Mouse (Mus musculus) forelimb bud, embryonic 11.5 days (tissue): ENCODE data around the gene Wif1.

Source experiments
- DNase-seq: peaks from one replicate; pipeline ENCODE4 v3.0.0-alpha.2; 2012; ENCODE audit warnings: low read depth, low spot score

Wif1 gene

DNA sequence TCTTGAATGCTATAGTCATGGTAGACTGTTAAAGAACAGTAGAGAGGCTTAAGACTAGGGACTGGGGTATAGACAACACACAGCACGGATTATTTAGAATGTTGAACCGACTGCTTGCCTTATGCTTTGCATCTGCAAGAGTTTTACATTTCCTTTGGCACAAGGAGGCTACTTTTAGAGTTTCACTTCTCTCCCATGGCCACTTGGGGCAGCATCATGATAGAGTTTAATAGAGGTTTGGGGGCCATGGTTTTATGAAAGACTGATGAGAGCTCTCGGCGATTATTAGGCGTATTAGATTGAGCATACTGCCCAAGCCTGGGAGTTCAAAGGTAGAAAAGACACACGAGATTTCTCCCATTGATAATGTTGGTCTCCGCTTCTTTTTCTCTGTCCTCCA, 37.0 kb downstream of the Wif1 start:
- DNase-seq: no peak

DNA sequence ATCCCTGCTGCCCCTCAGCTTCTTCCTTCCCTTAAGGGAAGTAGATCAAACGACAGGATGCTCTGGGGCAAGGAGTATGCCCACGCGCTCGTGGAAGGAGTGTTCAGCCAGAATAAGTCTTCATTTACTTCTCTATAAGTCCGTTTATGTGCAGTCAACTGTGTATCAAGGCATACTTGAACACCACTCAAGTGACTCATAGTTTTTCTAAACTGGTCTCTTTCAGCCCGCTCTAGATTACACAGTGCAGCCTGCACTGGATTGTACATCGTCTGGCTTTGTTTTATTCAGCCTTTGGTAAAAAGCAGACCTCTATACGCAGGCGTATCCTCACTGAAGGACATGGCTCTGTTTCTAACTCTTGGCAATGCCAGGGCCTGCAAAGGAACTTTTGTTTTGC, 46.7 kb downstream of the Wif1 start:
- DNase-seq: no peak

DNA sequence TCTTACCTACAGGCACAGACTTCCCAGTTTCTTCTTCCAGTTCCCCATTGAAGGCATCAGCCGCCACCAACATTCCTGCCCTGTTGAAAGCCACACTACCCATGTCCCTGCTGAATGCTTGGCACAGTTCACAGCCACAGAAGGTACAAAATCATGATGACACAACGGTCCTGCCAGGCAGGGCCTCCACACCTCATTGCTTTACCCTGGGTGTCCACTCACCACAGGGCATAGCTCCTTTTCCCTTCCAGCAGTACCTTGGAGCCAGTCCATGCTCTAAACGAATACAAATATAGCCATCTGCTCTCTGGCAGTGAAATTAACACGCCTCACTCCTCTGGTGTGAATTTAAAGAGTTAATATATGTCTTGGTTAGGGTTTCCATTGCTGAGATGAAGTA, 49.1 kb downstream of the Wif1 start:
- no peak for DNase-seq

DNA sequence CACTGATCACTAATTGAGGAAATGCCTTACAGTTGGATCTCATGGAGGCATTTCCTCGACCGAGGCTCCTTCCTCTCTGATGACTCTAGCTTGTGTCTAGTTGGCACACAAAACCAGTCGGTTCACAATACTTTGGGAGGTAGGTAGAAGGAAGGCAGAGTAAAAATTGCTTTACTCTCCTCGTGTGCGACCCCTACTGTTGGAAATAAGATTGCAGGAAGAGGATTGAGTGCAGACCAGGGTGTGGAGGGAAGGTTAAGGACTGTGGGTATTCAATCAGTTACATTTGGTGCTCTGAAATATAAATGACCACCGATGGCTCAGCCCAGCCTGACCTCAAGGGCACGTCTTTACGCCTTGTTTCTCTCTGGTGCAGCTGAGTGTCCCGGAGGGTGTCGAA, 49.8 kb downstream of the Wif1 start:
- DNase-seq: no peak

DNA sequence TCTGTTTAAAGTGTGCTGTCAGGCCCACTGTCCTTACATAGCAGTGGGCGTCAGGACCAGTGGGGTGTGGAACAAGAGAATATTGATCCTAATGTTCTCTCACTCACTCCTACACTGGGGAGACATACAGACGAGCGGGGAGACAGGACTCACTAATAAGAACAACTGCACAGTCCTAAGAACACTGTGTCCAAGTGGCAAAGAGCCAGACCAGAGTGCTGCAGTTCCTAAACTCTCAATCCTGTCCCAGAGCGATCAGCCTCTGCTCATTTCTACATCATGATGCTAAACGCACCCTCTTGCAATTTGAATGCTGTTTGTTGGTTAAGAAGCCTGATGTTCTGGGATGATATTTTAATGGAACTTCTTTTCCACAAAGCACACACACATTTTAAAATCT, 54.9 kb downstream of the Wif1 start:
- no peak for DNase-seq

DNA sequence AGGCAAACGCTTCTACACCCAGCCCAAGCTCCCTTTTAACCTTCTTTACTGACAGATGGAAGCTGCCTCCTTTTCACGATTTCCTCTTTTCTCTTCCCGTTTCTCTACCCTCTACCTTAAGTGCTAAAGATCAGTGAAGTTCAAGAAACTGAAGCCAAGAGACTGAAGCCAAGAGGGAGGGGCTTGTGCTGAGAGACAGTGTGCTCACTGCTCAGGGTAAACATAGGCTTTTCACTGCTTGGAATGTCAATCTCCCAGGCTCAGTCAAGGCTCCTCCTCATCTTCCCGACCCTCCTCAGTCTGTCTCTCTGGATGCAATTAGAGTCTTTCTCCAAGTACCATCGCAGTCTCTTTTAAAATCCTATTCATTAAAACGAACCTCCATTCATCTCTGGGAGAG, 55.6 kb downstream of the Wif1 start:
- DNase-seq: no peak

DNA sequence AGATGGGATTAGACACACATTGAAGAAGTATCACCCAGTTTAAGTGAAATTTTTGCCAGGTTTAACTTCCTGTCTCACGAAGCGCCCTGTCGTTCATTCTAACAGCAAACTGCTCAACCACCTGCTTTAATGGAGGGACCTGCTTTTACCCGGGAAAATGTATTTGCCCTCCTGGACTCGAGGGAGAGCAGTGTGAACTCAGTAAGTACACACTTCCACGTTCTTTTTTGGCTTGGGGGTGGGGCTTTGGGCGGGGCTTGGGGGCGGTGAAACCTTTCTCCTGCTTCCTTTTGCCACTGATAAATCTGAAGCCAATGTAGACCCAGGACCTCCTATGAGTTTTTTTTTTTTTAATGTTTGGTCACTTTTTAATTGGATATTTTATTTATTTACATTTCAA, 56.2 kb downstream of the Wif1 start:
- no peak for DNase-seq

DNA sequence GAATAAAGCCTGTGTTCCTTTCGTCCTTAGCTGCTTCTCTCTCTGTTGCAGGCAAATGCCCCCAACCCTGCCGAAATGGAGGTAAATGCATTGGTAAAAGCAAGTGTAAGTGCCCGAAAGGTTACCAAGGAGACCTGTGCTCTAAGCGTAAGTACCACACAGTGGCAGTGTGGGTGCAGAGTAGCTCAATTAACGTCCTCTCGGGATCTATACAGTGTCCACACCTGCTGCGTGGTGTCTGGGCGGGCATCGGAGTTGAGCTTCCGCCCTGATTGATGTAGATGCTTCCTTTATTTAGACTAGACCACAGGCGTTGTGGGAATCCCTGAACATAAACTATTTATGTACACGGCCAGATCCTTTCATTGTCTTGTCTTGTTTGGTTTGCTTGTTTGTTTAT, 62.2 kb downstream of the Wif1 start:
- no peak for DNase-seq

DNA sequence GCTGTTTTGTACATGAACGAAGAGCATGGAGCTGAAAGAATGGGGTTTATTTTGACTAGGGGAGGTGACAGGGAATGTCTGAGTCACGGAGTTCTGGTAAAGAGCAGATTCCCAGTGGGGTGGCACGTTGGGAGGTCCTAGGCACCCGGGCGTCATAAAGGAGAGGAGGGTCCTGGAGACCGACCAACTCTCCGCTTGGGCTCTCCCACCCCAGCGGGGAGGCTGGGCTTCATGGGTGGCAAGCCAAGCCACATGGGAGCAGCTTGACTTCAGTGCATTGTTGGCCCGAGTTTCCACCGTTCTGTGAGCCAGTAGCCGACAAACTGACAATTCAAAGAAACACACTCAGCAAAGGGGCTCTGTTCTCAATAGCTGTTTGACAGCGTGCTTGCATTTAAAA, 64.5 kb downstream of the Wif1 start:
- DNase-seq: no peak

DNA sequence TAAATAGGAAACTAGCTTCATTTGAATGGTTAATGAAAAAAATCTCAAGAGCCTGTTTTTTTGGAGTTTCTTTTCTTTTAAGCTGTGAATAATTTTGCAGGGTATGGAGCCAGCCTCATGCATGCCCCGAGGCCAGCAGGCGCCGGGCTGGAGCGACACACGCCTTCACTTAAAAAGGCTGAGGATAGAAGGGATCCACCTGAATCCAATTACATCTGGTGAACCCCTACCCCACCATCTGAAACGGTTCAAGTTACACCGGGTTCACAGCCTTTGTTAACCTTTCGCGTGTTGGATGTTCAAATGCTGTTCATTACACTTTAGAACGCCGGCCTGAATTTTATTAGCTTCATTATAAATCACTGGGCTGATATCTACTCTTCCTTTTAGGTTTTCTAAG, 65.9 kb downstream of the Wif1 start:
- DNase-seq: peak; percentile 84

DNA sequence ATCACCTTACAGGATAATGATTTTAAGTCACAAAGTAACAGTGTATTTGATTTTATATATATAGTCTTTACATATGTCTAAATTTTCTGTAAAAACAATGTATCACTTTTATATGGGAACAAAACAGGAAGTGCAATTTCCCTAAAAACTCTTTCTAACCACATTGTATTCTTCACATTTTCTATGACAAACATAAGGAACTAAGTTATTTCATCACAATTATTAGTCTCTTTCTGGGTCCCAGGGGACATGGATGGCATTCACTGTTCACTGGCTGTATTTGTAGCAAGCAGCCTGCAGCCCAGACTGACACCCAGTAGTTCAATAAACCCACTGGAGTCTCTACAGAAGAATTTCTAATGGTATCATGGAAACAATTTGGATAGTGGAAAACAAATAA, 82.4 kb downstream of the Wif1 start:
- no peak for DNase-seq

DNA sequence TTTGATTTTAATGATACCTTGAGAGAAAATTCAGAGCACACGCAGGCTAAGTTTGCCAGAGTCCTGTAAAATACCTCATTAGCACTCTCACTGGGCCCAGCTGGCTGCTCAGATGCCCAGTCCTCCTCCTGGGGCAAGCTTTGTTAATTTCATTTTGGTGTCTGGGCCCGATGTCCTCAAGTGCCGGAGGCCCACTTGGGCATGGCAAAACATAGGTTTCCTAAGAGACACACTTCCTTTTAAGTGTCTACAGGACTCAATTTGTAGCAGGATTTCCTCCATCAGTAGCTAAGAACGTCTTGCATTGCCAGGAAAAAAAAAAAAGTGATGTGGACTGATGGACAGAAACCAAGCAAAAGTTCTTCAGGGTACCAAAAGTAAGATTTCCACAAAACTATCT, 82.9 kb downstream of the Wif1 start:
- peak; percentile 29 for DNase-seq

DNA sequence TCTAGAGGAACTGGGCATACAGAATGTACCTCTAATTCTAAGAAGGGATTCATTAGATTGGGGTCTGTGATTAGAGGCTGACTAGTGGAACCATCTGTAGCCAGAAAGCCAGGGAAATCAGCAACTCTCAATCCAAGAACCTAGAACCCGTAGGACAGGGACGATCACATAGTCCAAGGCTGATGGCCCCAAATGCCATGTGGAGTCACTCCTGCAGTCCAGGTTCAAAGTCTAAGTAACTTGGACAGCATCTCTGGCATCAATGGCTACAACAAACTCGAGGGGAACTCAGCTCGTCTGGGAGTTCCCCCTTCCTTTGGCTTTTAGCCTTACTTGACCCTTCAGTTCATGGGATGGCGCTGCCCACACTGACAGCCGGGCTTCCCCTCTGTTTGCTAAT, 87.0 kb downstream of the Wif1 start:
- no peak for DNase-seq

DNA sequence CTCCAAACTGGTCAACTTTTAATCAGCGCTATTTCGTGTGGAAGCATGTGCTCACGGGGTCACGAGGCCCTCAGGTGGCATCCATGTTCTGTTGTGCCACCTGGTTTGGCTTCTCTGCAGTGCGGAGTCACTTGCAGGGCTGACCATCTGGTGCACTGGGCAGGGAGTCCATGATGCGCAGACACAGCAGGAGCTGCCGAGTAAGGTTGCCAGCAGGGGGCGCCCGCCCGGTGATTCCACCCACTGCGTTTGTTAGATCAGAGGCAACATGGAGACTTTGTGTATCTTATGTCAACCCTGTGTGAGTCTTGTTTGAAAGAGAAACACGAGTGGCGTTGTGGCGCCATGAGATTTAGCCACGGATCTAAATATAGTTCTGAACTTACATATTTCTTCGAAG, 90.7 kb downstream of the Wif1 start:
- no peak for DNase-seq

DNA sequence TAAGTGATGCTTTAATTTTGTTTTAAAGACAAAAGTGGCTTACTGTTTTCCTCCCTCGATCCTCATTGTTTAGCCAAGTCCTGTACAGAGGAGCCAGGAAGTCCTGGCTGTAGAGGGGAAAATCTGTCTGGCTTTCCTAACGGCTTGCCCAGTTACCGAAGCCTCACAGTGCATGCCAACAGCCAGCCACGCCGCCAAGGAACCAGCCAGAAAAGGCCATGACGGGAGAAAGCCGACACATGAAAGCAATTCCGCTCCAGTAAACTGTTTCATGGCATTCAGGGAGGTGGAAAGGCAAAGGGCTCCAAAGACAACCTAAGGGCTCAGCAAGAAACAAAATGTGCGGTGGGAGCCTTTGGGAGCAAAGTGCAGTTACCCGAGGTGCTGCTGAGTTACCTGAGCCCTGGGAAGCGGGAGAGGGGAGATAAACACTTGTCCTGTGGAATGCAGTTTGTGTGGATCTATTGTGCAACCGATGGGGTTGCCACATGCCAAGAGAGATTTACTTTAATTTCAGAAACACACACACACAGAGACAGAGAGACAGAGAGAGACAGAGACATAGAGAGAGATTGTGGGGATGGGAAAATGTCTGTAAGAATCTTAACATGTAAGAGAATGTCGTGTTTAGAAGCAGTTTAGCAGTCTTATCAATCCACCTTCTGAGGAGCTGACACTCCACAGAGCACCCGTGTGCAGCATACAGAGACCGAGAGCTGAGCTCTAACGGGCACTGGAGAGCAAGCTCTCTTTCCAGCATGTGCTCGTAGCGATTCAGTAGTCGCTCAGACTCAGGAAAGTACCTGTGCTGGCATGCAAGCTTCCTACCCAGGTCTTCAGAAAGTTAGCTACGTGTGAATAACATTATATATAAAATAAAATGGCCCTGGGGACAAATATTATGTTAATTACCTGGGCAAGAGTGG, 95.5 kb downstream of the Wif1 start:
- DNase-seq: no peak
